Mouse (Mus musculus) layer of hippocampus, postnatal 36 days (tissue): ENCODE results near the gene Pakap. TPM values are rescaled to one million over a fixed set of nuclear protein-coding genes. Genes with fewer than 3 reads are reported as not detected.

ENCODE experiments used
- DNase-seq, 2 experiments: peaks; one replicate each; pipeline ENCODE4 v3.0.0; 2022
- total RNA-seq, 2 experiments: library from RNA; stranded (reverse); gene quantifications; 2 replicates each; pipeline ENCODE4 v1.2.3; 2021

Gene Pakap
- total RNA-seq: 10 to 100 TPM; 18.3 to 23.7 TPM

GRCm38 (mm10) chr4:57567666-57568206 lies at the start of gene Pakap:
Pakap (plus strand) TSS chr4:57568179.
- DNase-seq: peak; percentile 76

- DNase-seq: no peak
Observed at GRCm38 (mm10) chr4:57523456-57523855, 44.5 kb upstream of the Pakap start.

- no peak for DNase-seq
Observed at GRCm38 (mm10) chr4:57524461-57524860, 43.5 kb upstream of the Pakap start.

GRCm38 (mm10) chr4:57525221-57526011 lies 42.6 kb upstream of the Pakap start:
- DNase-seq: no peak

- DNase-seq: no peak
Observed at GRCm38 (mm10) chr4:57528296-57528695, 39.7 kb upstream of the Pakap start.

GRCm38 (mm10) chr4:57533686-57534085 lies 34.3 kb upstream of the Pakap start:
- DNase-seq: no peak

- no peak for DNase-seq
Observed at GRCm38 (mm10) chr4:57534232-57534631, 33.7 kb upstream of the Pakap start.

GRCm38 (mm10) chr4:57535087-57535486 lies 32.9 kb upstream of the Pakap start:
- DNase-seq: no peak

GRCm38 (mm10) chr4:57538029-57538688 lies 29.8 kb upstream of the Pakap start:
- no peak for DNase-seq

GRCm38 (mm10) chr4:57543692-57544256 lies 24.2 kb upstream of the Pakap start:
- no peak for DNase-seq

GRCm38 (mm10) chr4:57547785-57548184 lies 20.2 kb upstream of the Pakap start:
- DNase-seq: no peak

GRCm38 (mm10) chr4:57550216-57550615 lies 17.8 kb upstream of the Pakap start:
- DNase-seq: no peak

- DNase-seq: no peak
Observed at GRCm38 (mm10) chr4:57557102-57557501, 10.9 kb upstream of the Pakap start.

- no peak for DNase-seq
Observed at GRCm38 (mm10) chr4:57559438-57559837, 8.5 kb upstream of the Pakap start.

GRCm38 (mm10) chr4:57560010-57560409 lies 8.0 kb upstream of the Pakap start:
- no peak for DNase-seq

GRCm38 (mm10) chr4:57561055-57561454 lies 6.9 kb upstream of the Pakap start:
- peak; percentile 35 to 37 for DNase-seq

GRCm38 (mm10) chr4:57565283-57565682 lies 2.7 kb upstream of the Pakap start:
- no peak for DNase-seq

GRCm38 (mm10) chr4:57565811-57566210 lies 2.2 kb upstream of the Pakap start:
- DNase-seq: no peak

- DNase-seq: no peak
Observed at GRCm38 (mm10) chr4:57568268-57569068, 489 bp downstream of the Pakap start.

GRCm38 (mm10) chr4:57569069-57569355 lies 1.0 kb downstream of the Pakap start:
- DNase-seq: no peak

GRCm38 (mm10) chr4:57569711-57570110 lies 1.7 kb downstream of the Pakap start:
- DNase-seq: no peak

- DNase-seq: no peak
Observed at GRCm38 (mm10) chr4:57570229-57570628, 2.2 kb downstream of the Pakap start.

- DNase-seq: no peak
Observed at GRCm38 (mm10) chr4:57574181-57574580, 6.2 kb downstream of the Pakap start.
